Mouse (Mus musculus) liver, postnatal 0 days (tissue): ENCODE measurements at regions not wholly inside any gene's neighbourhood (a gene's known extent, or its start where the extent isn't known, plus 50 kb on each side); places are given as distances from the start of the nearest gene placed in this dataset.

Source experiments
- ATAC-seq: fragments of 200-750 bp; cut with Nextera tagmentation; 2 replicates; pipeline ENCODE4 v1.8.0; 2017; ENCODE audit warnings: mild to moderate bottlenecking, moderate library complexity
- DNase-seq: peaks from one replicate; pipeline ENCODE4 v3.0.0-alpha.2; 2016
- H3K27ac ChIP-seq: fragments of 300-500 bp; sonication (generic); 2 replicates; pipeline ENCODE4 v1.5.1; 2014; ENCODE audit warnings: antibody characterized with exemption, moderate library complexity, mild to moderate bottlenecking, low read depth
- H3K27me3 ChIP-seq: fragments of 300-500 bp; sonication (generic); 2 replicates; pipeline ENCODE4 v1.6.1; 2014; ENCODE audit warnings: low read length, control low read depth, mixed read lengths; ENCODE audit not compliant: insufficient read depth
- H3K36me3 ChIP-seq: fragments of 300-500 bp; sonication (generic); replicated peaks from 2 replicates; pipeline ENCODE4 v1.6.1; 2014; ENCODE audit warnings: mild to moderate bottlenecking, control low read depth, low read length, moderate library complexity, mixed read lengths; ENCODE audit not compliant: insufficient read depth
- H3K4me1 ChIP-seq: fragments of 300-500 bp; sonication (generic); 2 replicates; pipeline ENCODE4 v1.6.1; 2014; ENCODE audit warnings: antibody characterized with exemption, mild to moderate bottlenecking, control low read depth; ENCODE audit not compliant: insufficient read depth
- H3K4me2 ChIP-seq: fragments of 300-500 bp; sonication (generic); 2 replicates; pipeline ENCODE4 v1.6.1; 2014; ENCODE audit warnings: low read depth, mild to moderate bottlenecking, low read length, moderate library complexity, mixed read lengths
- H3K4me3 ChIP-seq: fragments of 300-500 bp; sonication (generic); 2 replicates; pipeline ENCODE4 v1.5.1; 2014; ENCODE audit warnings: low read depth, low read length
- H3K9ac ChIP-seq: fragments of 300-500 bp; sonication (generic); replicated peaks from 2 replicates; pipeline ENCODE4 v1.6.1; 2014; ENCODE audit warnings: mild to moderate bottlenecking, moderate library complexity
- H3K9me3 ChIP-seq: fragments of 300-500 bp; sonication (generic); 2 replicates; pipeline ENCODE4 v1.6.1; 2016; ENCODE audit warnings: mild to moderate bottlenecking, control low read depth, low read length, mixed read lengths
- CTCF ChIP-seq: sonication (generic); IDR thresholded peaks from 2 replicates; pipeline ENCODE4 v1.5.1; 2016; ENCODE audit warnings: antibody characterized with exemption, low read depth
- EP300 ChIP-seq: IDR thresholded peaks from 2 replicates; pipeline ENCODE4 v1.6.1; 2016; ENCODE audit warnings: antibody characterized with exemption, low read depth, mild to moderate bottlenecking
- WGBS: fragments of 180-500 bp; shearing (Covaris S2); extraction: QIAGEN DNeasy Blood & Tissue Kit; methylation state at CpG from one replicate; pipeline ENCODE4 v1.1.7; 2014; ENCODE audit not compliant: insufficient replicate concordance; 5-methylcytosine and 5-hydroxymethylcytosine counted together

DNA sequence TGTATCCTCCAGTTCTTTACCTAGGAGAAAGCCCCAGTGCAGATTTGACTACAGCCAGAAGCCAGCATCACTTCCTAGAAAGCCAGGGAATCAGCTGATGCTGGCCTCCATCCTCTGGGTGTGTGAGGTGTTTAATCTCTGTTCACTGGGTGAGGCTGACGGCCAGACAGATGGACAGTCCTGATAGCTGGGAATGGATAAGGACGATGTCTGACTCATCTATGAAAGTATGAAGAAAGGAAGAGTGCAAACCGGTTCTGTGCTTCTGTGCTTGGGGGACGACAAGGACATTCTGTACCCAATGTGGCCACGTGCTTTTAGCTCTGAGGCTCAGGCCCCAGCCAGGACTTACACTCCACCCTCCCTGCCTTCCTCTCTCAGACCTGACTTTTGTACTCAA lies 80.5 kb upstream of the Med13l start:
- H3K9ac ChIP-seq, result 0 out of 2 replicates have a peak overlapping the region, but pooled peaks have one; percentile 12
- ATAC-seq, result peak; percentile 68
- H3K4me3 ChIP-seq, result no peak overlapping the region
- peak overlapping the region; percentile 92 for H3K27ac ChIP-seq
- H3K27me3 ChIP-seq, result no peaks in the 10 kb centered on the region
- peak overlapping the region; percentile 39 for H3K4me2 ChIP-seq
- H3K36me3 ChIP-seq, result no peaks in the 10 kb centered on the region
- 49% methylated on average over 5 of the region's 5 CpGs for WGBS
- peaks cover 71% of the 10 kb centered on the region for H3K4me1 ChIP-seq
- no peaks in the 10 kb centered on the region for H3K9me3 ChIP-seq
- DNase-seq, result peak; percentile 62
- TF ChIP-seq EP300 (peak; percentile 99), CTCF (no peak)

DNA sequence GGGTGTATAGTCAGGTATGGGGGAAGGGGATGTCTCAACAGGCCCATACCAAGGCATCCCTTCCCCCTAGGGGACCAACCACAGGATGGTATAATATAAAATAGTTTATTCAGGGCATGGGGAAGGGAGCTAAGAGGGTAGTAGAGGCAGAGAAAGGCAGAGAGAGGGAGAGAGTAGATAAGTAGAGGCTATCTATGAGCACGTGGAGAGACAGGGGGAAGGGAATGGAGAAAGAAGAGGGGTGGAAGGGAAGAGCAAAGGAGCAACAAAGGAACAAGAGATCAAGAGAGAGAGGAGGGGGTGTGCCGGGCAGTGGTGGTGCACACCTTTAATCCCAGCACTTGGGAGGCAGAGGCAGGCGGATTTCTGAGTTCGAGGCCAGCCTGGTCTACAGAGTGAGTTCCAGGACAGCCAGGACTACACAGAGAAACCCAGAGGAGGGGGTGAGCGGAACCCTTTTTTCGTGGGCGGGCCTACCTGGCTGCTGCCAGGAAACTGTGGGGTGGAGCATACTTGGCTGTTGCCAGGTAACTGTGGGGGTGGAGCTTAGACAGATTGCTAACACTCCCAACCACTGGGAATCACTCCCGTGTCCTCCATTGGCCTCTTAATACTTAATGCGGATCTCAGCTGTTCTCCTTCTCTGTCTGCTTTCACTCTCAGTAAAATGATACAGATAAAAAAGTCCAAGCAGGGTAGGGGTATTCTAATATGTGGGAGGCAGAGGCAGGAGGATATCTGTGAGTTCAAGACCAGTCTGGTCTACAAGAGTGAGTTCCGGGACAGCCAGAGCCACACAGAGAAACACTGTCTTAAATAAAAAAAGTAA lies 79.3 kb upstream of the Med13l start:
- H3K4me1 ChIP-seq, result peaks cover 75% of the 10 kb centered on the region
- ATAC-seq, result no peak
- H3K4me2 ChIP-seq, result peak overlapping the region; percentile 36
- H3K36me3 ChIP-seq, result no peaks in the 10 kb centered on the region
- H3K4me3 ChIP-seq, result no peak overlapping the region
- peak; percentile 64 for DNase-seq
- peak overlapping the region; percentile 92 for H3K27ac ChIP-seq
- 51% methylated on average over 8 of the region's 10 CpGs for WGBS
- H3K27me3 ChIP-seq, result no peaks in the 10 kb centered on the region
- 0 out of 2 replicates have a peak overlapping the region, but pooled peaks have one; percentile 9 for H3K9ac ChIP-seq
- no peaks in the 10 kb centered on the region for H3K9me3 ChIP-seq
- 0 out of 2 replicates have a peak, but pooled peaks have one; percentile 13 for TF ChIP-seq EP300
- TF ChIP-seq CTCF, result no peak

DNA sequence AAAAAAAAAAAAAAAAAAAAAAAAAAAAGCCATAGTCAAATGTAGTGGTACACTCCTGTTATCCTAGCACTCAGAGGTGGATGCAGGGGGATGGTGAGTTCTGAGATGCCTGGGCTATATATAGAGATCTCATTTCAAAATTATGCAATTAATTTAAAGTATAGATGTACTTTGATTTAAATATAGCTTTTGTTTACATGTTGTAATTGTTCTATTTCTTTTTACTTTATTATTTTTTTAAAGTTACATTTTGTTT lies 78.8 kb upstream of the Med13l start:
- Histone ChIP-seq H3K4me1 (peaks cover 74% of the 10 kb centered on the region), H3K27ac (peak overlapping the region; percentile 92; the same call in 1 of the 2 replicates), H3K4me3 (no peak overlapping the region), H3K36me3 (no peaks in the 10 kb centered on the region), H3K9me3 (no peaks in the 10 kb centered on the region), H3K27me3 (no peaks in the 10 kb centered on the region), H3K9ac (no peak overlapping the region), H3K4me2 (peak overlapping the region; percentile 36)
- TF ChIP-seq CTCF (no peak), EP300 (no peak)
- DNase-seq, result no peak
- ATAC-seq, result no peak

DNA sequence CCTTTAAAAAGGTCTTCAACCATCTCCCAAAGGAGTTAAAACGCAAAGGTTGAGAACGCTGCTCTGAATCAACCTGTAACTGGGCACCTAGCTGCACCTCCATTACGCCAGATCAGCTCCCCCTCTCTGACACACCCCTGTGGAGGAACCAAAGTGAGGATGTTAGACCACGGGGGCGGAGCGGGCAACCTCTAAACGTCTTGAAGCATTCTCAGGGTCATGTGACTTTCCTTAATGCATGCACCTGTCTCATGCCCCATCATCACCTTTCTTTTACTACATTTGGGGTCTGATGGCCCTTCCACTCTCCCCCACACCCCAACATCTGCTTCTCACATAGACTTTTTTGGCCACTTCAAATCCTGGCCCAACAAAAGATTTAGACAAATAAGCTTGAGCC lies 77.9 kb upstream of the Med13l start:
- peaks cover 68% of the 10 kb centered on the region for H3K4me1 ChIP-seq
- H3K27me3 ChIP-seq, result no peaks in the 10 kb centered on the region
- H3K27ac ChIP-seq, result peak overlapping the region; percentile 86
- no peak for TF ChIP-seq EP300
- no peak for TF ChIP-seq CTCF
- H3K9ac ChIP-seq, result peak overlapping the region; percentile 43; the same call in 1 of the 2 replicates
- 22% methylated on average over 7 of the region's 7 CpGs for WGBS
- DNase-seq, result peak; percentile 34
- H3K4me2 ChIP-seq, result peak overlapping the region; percentile 70
- H3K4me3 ChIP-seq, result peak overlapping the region; percentile 17; the same call in 1 of the 2 replicates
- no peaks in the 10 kb centered on the region for H3K9me3 ChIP-seq
- H3K36me3 ChIP-seq, result no peaks in the 10 kb centered on the region
- ATAC-seq, result no peak

DNA sequence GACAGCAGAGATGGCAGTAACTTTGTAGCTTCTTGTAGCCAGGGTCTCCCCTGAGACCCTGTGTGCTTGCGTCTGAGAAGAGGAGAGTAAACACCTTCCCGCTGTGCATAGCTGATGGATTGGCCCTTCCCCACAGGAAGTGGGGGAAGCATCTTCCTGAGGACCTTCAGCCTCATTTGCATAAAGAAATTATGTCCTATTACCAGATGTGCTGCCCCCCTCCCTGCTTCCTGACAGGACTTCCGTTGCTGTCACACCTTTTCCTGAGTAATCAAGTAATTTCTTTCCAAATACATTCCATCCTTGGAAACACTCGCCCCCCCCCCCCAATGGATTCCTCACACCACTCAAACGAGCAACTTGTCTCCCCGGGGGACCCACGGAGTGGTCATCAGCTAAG lies 77.5 kb upstream of the Med13l start:
- Histone ChIP-seq H3K9me3 (no peaks in the 10 kb centered on the region), H3K27me3 (no peaks in the 10 kb centered on the region), H3K4me2 (peak overlapping the region; percentile 70), H3K4me3 (peak overlapping the region; percentile 17; the same call in 1 of the 2 replicates), H3K27ac (peak overlapping the region; percentile 86), H3K36me3 (no peaks in the 10 kb centered on the region), H3K4me1 (peaks cover 66% of the 10 kb centered on the region), H3K9ac (peak overlapping the region; percentile 43; the same call in 1 of the 2 replicates)
- TF ChIP-seq CTCF (no peak), EP300 (no peak)
- 7% methylated on average over 7 of the region's 7 CpGs for WGBS
- DNase-seq (peak; percentile 33), ATAC-seq (no peak)

DNA sequence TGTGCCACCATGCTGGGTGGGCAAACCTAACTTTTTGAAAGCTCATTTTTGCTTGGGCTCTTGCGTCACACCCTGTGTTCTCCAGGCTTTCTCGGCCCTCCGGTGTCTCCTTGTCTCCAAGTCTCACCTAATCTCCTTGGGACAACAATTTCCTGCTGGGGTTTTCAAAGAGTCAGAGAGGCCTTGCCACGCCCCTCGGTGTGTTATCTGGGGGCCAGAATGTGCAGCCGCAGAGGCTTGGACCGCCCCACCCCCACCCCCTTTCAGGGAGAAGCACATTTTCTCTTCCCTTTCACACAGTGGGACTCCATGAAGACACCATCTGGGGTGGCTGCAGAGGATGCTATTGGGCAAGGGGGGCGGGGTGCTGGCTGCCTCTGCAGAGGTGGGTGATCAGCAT lies 76.9 kb upstream of the Med13l start:
- Histone ChIP-seq H3K4me2 (peak overlapping the region; percentile 70), H3K36me3 (no peaks in the 10 kb centered on the region), H3K27me3 (no peaks in the 10 kb centered on the region), H3K9me3 (no peaks in the 10 kb centered on the region), H3K4me1 (peaks cover 63% of the 10 kb centered on the region), H3K9ac (peak overlapping the region; percentile 43), H3K27ac (peak overlapping the region; percentile 86), H3K4me3 (peak overlapping the region; percentile 17; the same call in 1 of the 2 replicates)
- 5% methylated on average over 8 of the region's 8 CpGs for WGBS
- TF ChIP-seq EP300 (peak; percentile 97), CTCF (no peak)
- ATAC-seq (peak; percentile 83), DNase-seq (peak; percentile 92)
